ENCODE assay signal across 8 mouse cellular contexts in genomic region chr5:122989001-122989525, GRCm38 (mm10). TPM values are rescaled to one million over a fixed set of nuclear protein-coding genes. Genes with fewer than 3 reads are reported as not detected.
DNase-seq lines count a peak whose midpoint lies in the region; ATAC-seq and TF ChIP-seq lines count a peak whose summit lies in the region.

No protein-coding gene starts in this region.

- H3K27me3 ChIP-seq in heart, adult 2 months (ENCODE audit: control insufficient read depth, insufficient read depth, low read length): no peaks in the 10 kb centered on the region
- no peaks in the 10 kb centered on the region for H3K27me3 ChIP-seq in kidney, adult 2 months (replicated peaks; ENCODE audit: control insufficient read depth, insufficient read depth, low read length)
- H3K27me3 ChIP-seq in midbrain, postnatal 0 days (ENCODE audit: insufficient read depth, low read length): no peaks in the 10 kb centered on the region; the same call in 1 of the 2 replicates

- peak overlapping the region; percentile 84 for H3K9ac ChIP-seq in heart, adult 2 months (ENCODE audit: low read depth, low read length)
- H3K9ac ChIP-seq in midbrain, postnatal 0 days (replicated peaks; ENCODE audit: low read length, poor library complexity, severe bottlenecking): peak overlapping the region; percentile 70

- peak overlapping the region; percentile 62 for H3K4me3 ChIP-seq in heart, adult 2 months
- H3K4me3 ChIP-seq in kidney, adult 2 months (ENCODE audit: insufficient read depth, low read depth, low read length): peak overlapping the region; percentile 80
- H3K4me3 ChIP-seq in midbrain, postnatal 0 days (ENCODE audit: low read depth, low read length): peak overlapping the region; percentile 67

- no peaks in the 10 kb centered on the region for H3K36me3 ChIP-seq in heart, adult 2 months (ENCODE audit: control insufficient read depth, insufficient read depth, low read length)
- H3K36me3 ChIP-seq in kidney, adult 2 months (ENCODE audit: control insufficient read depth, insufficient read depth, low read length): no peaks in the 10 kb centered on the region
- H3K36me3 ChIP-seq in midbrain, postnatal 0 days (ENCODE audit: insufficient read depth, low read length): no peaks in the 10 kb centered on the region

- peak overlapping the region; percentile 96 for H3K4me2 ChIP-seq in midbrain, postnatal 0 days (ENCODE audit: low read depth, low read length, poor library complexity, severe bottlenecking)

- no peak for TF ChIP-seq EP300 in heart, adult 2 months (IDR thresholded peaks at IDR 0.05; ENCODE audit: insufficient read depth, low read depth, low read length)

- under 1% methylated on average over 32 of the region's 39 CpGs for WGBS in heart, adult 2 months
- WGBS in kidney, adult 2 months: under 1% methylated on average over 39 of the region's 39 CpGs
- WGBS in midbrain, postnatal 0 days: under 1% methylated on average over 35 of the region's 39 CpGs

- ATAC-seq in frontal cortex, adult (ENCODE audit: low TSS enrichment): peak; percentile 60
- ATAC-seq in midbrain, postnatal 0 days (ENCODE audit: low FRiP score): 0 out of 2 replicates have a peak, but pooled peaks have one; percentile 54

- H3K27ac ChIP-seq in heart, adult 2 months: peak overlapping the region; percentile 88
- H3K27ac ChIP-seq in kidney, adult 2 months (ENCODE audit: insufficient read depth, low read depth, low read length): peak overlapping the region; percentile 39; the same call in 1 of the 2 replicates
- peak overlapping the region; percentile 68 for H3K27ac ChIP-seq in midbrain, postnatal 0 days (ENCODE audit: low read depth, low read length)

- no peaks in the 10 kb centered on the region for H3K79me2 ChIP-seq in heart, adult 2 months (replicated peaks; ENCODE audit: control insufficient read depth, insufficient read depth, low read length)

- DNase-seq in frontal cortex, postnatal 14 days (ENCODE audit: low spot score in 2 of 2): no peak
- peak; percentile 88 for DNase-seq in embryo, embryonic 11 days
- peak; percentile 85 to 86 for DNase-seq in heart, adult 2 months
- peak; percentile 74 for DNase-seq in kidney, adult 2 months
- DNase-seq in liver: peak; percentile 68
- peak; percentile 62 for DNase-seq in midbrain, postnatal 0 days (ENCODE audit: low spot score)
- peak; percentile 38 to 61 for DNase-seq in spleen, postnatal 14 days (ENCODE audit: low spot score in 2 of 2)

- TF ChIP-seq POLR2A in heart, adult 2 months (IDR thresholded peaks at IDR 0.05; ENCODE audit: insufficient read depth, low read depth, low read length): peak; percentile 52; the same call in 1 of the 2 replicates
- TF ChIP-seq POLR2A in kidney, adult 2 months (IDR thresholded peaks at IDR 0.05; ENCODE audit: low read depth, low read length): no peak

- H3K9me3 ChIP-seq in midbrain, postnatal 0 days (ENCODE audit: low read length): no peaks in the 10 kb centered on the region

- intact Hi-C loops in heart, adult 2 months (cut with DNase I): loop anchor here (1.0 kb wide), 1 partner anchor 26 kb away; the partner anchor contains the start of gene Orai1

- no peaks in the 10 kb centered on the region for H3K4me1 ChIP-seq in heart, adult 2 months (ENCODE audit: control insufficient read depth, insufficient read depth, low read length)
- no peaks in the 10 kb centered on the region for H3K4me1 ChIP-seq in kidney, adult 2 months (ENCODE audit: control insufficient read depth, insufficient read depth, low read length)
- peaks cover 7% of the 10 kb centered on the region; the same call in 1 of the 2 replicates for H3K4me1 ChIP-seq in midbrain, postnatal 0 days (ENCODE audit: insufficient read depth, low read length)

- TF ChIP-seq CTCF in heart, adult 2 months (IDR thresholded peaks at IDR 0.05): no peak
- TF ChIP-seq CTCF in kidney, adult 2 months (conservative IDR thresholded peaks at IDR 0.05; ENCODE audit: insufficient read depth, insufficient read length, low read depth, low read length): no peak
- TF ChIP-seq CTCF in midbrain, postnatal 0 days (IDR thresholded peaks at IDR 0.05): no peak

RNA-seq across cellular contexts. Expression of gene Kdm2b, which starts 0.6 kb away (rescaled TPM):
- total RNA-seq in heart, adult 2 months (2021): 10 to 100 TPM; 12.5 to 14.6 TPM
- polyA plus RNA-seq in heart, adult 2 months (2012; rRNA removed): 8.2 and 14.4 TPM in 2 replicates
- 9.6 and 10.9 TPM in 2 replicates for polyA plus RNA-seq in kidney, adult 2 months (2012; rRNA removed)
- 107 and 110 TPM in 2 replicates for total RNA-seq in midbrain, postnatal 0 days (2014; rRNA removed)
- 78.6 and 78.8 TPM in 2 replicates for polyA plus RNA-seq in midbrain, postnatal 0 days (2015; fragmentation: Nextera tagmentation; extraction: Ambion mirVana)

RNA-seq across cellular contexts. Expression of gene Orai1, which starts 25.8 kb away (rescaled TPM):
- 10 to 100 TPM; 11.7 to 15.8 TPM for total RNA-seq in heart, adult 2 months (2021)
- 39.0 and 42.8 TPM in 2 replicates for polyA plus RNA-seq in heart, adult 2 months (2012; rRNA removed)
- polyA plus RNA-seq in kidney, adult 2 months (2012; rRNA removed): 63.2 and 90.6 TPM in 2 replicates
- 16.3 and 24.0 TPM in 2 replicates for total RNA-seq in midbrain, postnatal 0 days (2014; rRNA removed)
- polyA plus RNA-seq in midbrain, postnatal 0 days (2015; fragmentation: Nextera tagmentation; extraction: Ambion mirVana): 13.5 and 14.8 TPM in 2 replicates

RNA-seq across cellular contexts. Expression of gene Morn3, which starts 57.8 kb away (rescaled TPM):
- total RNA-seq in heart, adult 2 months (2021): not detected
- not detected in 2 replicates for polyA plus RNA-seq in heart, adult 2 months (2012; rRNA removed)
- 0.06 and 0.08 TPM in 2 replicates for polyA plus RNA-seq in kidney, adult 2 months (2012; rRNA removed)
- total RNA-seq in midbrain, postnatal 0 days (2014; rRNA removed): not detected in 2 replicates
- 1.1 and 1.3 TPM in 2 replicates for polyA plus RNA-seq in midbrain, postnatal 0 days (2015; fragmentation: Nextera tagmentation; extraction: Ambion mirVana)

Comparison
In these comparisons a context has a peak if more than half of its experiments do, and no peak if none do; other contexts are left out.
1. DNase-seq: peak in embryo, embryonic 11 days (single experiment), heart, adult 2 months (2 of 2), kidney, adult 2 months (single experiment), liver (single experiment), midbrain, postnatal 0 days (single experiment) and spleen, postnatal 14 days (2 of 2); none in frontal cortex, postnatal 14 days (0 of 2).
2. Peak in every context shown above with its lines, with median percentiles within 50 percentile points of each other: H3K27ac ChIP-seq and H3K4me3 ChIP-seq.